Mouse (Mus musculus): ENCODE results near the gene Dazap2. TPM values are rescaled to one million over a fixed set of nuclear protein-coding genes. Genes with fewer than 3 reads are reported as not detected.
"Not testable (repeated sequence)": the region's sequence is repeated elsewhere in the genome, so short reads cannot be mapped to it uniquely, and the experiment has no call there.

Dazap2 gene
- polyA plus RNA-seq, 1 experiment from 2014 or later = 202 TPM

DNA sequence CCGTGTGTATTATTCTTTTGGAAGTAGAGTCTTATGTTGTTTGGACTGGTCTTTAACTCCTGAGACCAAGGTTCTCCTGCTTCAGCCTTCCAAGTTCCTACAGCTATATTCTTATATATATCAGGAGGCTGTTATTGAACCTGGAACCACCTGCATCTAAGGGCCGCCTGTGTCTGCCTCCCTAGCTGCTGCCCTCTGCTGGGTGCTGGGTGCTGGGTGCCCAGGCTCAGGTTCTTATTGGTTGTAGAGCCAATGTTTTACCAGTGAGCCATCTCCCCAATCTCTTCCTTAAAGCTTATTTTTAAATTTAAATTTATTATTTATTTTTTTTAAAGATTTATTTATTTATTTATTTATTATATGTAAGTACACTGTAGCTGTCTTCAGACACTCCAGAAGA lies 2.7 kb upstream of the Dazap2 start:
- ATAC-seq (ENCODE audit: extremely low read depth, insufficient number of reproducible peaks, low FRiP score, low TSS enrichment) = no peak
- H3K4me1 ChIP-seq = peaks cover 23% of the 10 kb centered on the region
- H3K36me3 ChIP-seq = peaks cover 4% of the 10 kb centered on the region
- no peak overlapping the region for H3K4me2 ChIP-seq
- WGBS = 67% methylated on average over 2 of the region's 2 CpGs
- H3K4me3 ChIP-seq = no peak overlapping the region
- H3K9ac ChIP-seq = no peak overlapping the region
- peaks cover 14% of the 10 kb centered on the region; the same call in 1 of the 2 replicates for H3K27me3 ChIP-seq (replicated peaks)
- H3K9me3 ChIP-seq = no peaks in the 10 kb centered on the region
- H3K27ac ChIP-seq (replicated peaks) = no peak overlapping the region

DNA sequence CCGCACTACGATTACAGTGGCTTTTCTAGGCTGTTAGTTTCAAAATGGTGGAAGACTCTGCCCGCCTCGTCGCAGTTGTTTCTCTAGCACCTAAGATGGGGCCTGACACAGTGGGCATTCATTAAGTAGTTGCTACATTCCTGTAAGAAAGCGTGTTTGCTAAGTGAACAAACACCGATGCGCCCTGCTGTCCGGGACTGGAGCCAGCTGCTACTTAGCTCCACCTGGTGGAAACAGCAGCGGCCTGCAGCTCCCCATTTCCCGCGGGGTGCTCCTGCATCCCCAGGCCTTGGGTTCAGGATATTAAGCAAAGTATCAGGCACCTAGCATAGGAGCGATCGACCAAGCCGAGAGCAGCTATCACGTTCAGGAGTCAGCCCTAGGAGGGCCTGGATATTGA lies 1.6 kb upstream of the Dazap2 start:
- 9% methylated on average over 16 of the region's 16 CpGs for WGBS
- no peak overlapping the region for H3K27ac ChIP-seq (replicated peaks)
- ATAC-seq (ENCODE audit: extremely low read depth, insufficient number of reproducible peaks, low FRiP score, low TSS enrichment) = no peak
- H3K27me3 ChIP-seq (replicated peaks) = peaks cover 11% of the 10 kb centered on the region; the same call in 1 of the 2 replicates
- H3K4me1 ChIP-seq = peaks cover 23% of the 10 kb centered on the region
- H3K9me3 ChIP-seq = no peaks in the 10 kb centered on the region
- H3K4me3 ChIP-seq = peak overlapping the region; percentile 39
- H3K9ac ChIP-seq = peak overlapping the region; percentile 60
- H3K36me3 ChIP-seq = peaks cover 16% of the 10 kb centered on the region
- H3K4me2 ChIP-seq = peak overlapping the region; percentile 78

DNA sequence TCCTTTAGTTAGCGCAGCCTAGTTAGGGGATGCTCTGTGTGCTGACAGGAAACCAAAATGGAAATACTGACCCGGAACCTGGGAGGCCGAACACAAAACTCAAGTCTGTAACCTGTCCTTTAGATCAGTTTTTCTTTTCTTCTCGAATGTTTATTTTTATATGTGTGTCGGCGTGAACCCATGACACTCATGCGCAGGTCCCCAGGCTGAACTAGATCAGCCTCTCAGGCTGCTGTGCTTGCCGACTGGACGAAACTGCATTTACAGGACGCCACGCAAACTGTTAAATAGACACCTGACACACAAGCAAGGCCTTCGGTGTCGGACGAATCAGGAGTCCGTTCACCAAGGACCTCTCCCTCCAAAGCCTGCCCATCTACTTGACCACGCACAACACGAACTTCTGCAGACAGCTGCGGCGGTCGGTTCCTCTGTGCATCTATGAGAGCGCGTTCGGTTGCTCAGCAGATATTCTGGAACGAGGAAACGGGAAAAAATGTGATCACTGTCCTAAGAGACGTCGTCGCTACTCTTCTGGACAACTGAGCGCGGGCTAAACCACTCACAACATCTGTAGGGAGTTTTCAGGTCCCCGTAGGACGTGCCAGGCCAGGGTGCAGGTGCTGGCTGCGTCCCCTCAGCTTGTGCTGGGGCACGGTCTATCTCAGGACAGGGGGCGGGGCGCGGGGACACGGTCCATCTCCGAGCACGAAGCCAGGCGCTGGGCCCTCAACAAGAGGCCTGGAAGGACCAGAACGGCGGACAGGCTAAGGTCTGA lies 742 bp upstream of the Dazap2 start:
- 11% methylated on average over 43 of the region's 43 CpGs for WGBS
- peaks cover 7% of the 10 kb centered on the region; the same call in 1 of the 2 replicates for H3K27me3 ChIP-seq (replicated peaks)
- peaks cover 24% of the 10 kb centered on the region for H3K36me3 ChIP-seq
- peak overlapping the region; percentile 78 for H3K4me2 ChIP-seq
- ATAC-seq (ENCODE audit: extremely low read depth, insufficient number of reproducible peaks, low FRiP score, low TSS enrichment) = peak; percentile 24
- H3K9ac ChIP-seq = peak overlapping the region; percentile 77
- H3K4me3 ChIP-seq = peak overlapping the region; percentile 86
- peak overlapping the region; percentile 98 for H3K27ac ChIP-seq (replicated peaks)
- peaks cover 23% of the 10 kb centered on the region for H3K4me1 ChIP-seq
- H3K9me3 ChIP-seq = no peaks in the 10 kb centered on the region

- no peaks in the 10 kb centered on the region for H3K27me3 ChIP-seq (replicated peaks)
- ATAC-seq (ENCODE audit: extremely low read depth, insufficient number of reproducible peaks, low FRiP score, low TSS enrichment) = peak; percentile 65
- peaks cover 38% of the 10 kb centered on the region for H3K36me3 ChIP-seq
- under 1% methylated on average over 29 of the region's 43 CpGs for WGBS
- peak overlapping the region; percentile 98 for H3K27ac ChIP-seq (replicated peaks)
- H3K9ac ChIP-seq = peak overlapping the region; percentile 92
- H3K9me3 ChIP-seq = no peaks in the 10 kb centered on the region
- peak overlapping the region; percentile 86 for H3K4me3 ChIP-seq
- H3K4me1 ChIP-seq = peaks cover 23% of the 10 kb centered on the region
- H3K4me2 ChIP-seq = peak overlapping the region; percentile 85
These were observed 674 bp downstream of the Dazap2 start for GRCm38 (mm10) chr15:100615825-100616220.

- ATAC-seq (ENCODE audit: extremely low read depth, insufficient number of reproducible peaks, low FRiP score, low TSS enrichment) = no peak
- Histone ChIP-seq H3K4me3 (peak overlapping the region; percentile 86), H3K36me3 (peaks cover 41% of the 10 kb centered on the region), H3K4me1 (peaks cover 23% of the 10 kb centered on the region), H3K4me2 (peak overlapping the region; percentile 85), H3K9ac (peak overlapping the region; percentile 92), H3K9me3 (no peaks in the 10 kb centered on the region), H3K27me3 (replicated peaks) (no peaks in the 10 kb centered on the region), H3K27ac (replicated peaks) (peak overlapping the region; percentile 98)
- WGBS = under 1% methylated on average over 19 of the region's 19 CpGs
These were observed 1.1 kb downstream of the Dazap2 start for GRCm38 (mm10) chr15:100616221-100616620.

- H3K4me3 ChIP-seq = no peak overlapping the region
- H3K9me3 ChIP-seq = no peaks in the 10 kb centered on the region
- H3K4me2 ChIP-seq = no peak overlapping the region
- peaks cover 11% of the 10 kb centered on the region for H3K4me1 ChIP-seq
- H3K36me3 ChIP-seq = peaks cover 41% of the 10 kb centered on the region
- WGBS = 75% methylated on average over 7 of the region's 7 CpGs
- no peak overlapping the region for H3K9ac ChIP-seq
- no peaks in the 10 kb centered on the region for H3K27me3 ChIP-seq (replicated peaks)
- H3K27ac ChIP-seq (replicated peaks) = no peak overlapping the region
- ATAC-seq (ENCODE audit: extremely low read depth, insufficient number of reproducible peaks, low FRiP score, low TSS enrichment) = no peak
These were observed 4.1 kb downstream of the Dazap2 start for GRCm38 (mm10) chr15:100619200-100619599.

- ATAC-seq (ENCODE audit: extremely low read depth, insufficient number of reproducible peaks, low FRiP score, low TSS enrichment); H3K9me3 ChIP-seq; H3K4me1 ChIP-seq; H3K4me3 ChIP-seq; H3K4me2 ChIP-seq; H3K9ac ChIP-seq; H3K27me3 ChIP-seq (replicated peaks): not testable (repeated sequence)
- 57% methylated on average over 9 of the region's 9 CpGs for WGBS
- H3K36me3 ChIP-seq = peaks cover 41% of the 10 kb centered on the region
- H3K27ac ChIP-seq (replicated peaks) = peak overlapping the region; percentile 22; the same call in 1 of the 2 replicates
These were observed 6.5 kb downstream of the Dazap2 start for GRCm38 (mm10) chr15:100621671-100622070.

DNA sequence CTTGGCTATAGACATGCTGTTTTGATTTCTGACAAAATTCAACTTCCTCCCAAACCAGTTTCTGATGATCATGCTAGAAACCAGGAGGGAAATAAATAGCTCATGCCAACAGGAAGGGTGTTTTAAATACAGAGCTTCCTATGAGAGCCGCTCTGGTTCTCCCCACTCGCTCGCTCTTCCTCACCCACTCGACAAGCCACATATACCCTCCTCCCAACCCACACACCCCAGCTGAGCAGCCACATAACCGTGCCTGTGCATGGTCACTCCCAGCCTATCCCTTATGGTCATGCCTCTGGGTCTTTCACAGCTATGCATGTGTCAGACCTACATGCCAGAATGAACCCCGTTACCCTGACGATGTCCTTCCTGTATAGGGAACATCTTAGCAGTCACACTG lies 7.0 kb downstream of the Dazap2 start:
- Histone ChIP-seq H3K36me3 (peaks cover 38% of the 10 kb centered on the region), H3K27ac (replicated peaks) (peak overlapping the region; percentile 22), H3K4me2 (no peak overlapping the region), H3K4me3 (no peak overlapping the region), H3K9me3 (no peaks in the 10 kb centered on the region), H3K9ac (peak overlapping the region; percentile 9; the same call in 1 of the 2 replicates), H3K4me1 (0 out of 2 replicates have a peak, but pooled peaks cover under 1% of the 10 kb centered on the region), H3K27me3 (replicated peaks) (no peaks in the 10 kb centered on the region)
- ATAC-seq (ENCODE audit: extremely low read depth, insufficient number of reproducible peaks, low FRiP score, low TSS enrichment) = no peak
- 78% methylated on average over 7 of the region's 7 CpGs for WGBS

DNA sequence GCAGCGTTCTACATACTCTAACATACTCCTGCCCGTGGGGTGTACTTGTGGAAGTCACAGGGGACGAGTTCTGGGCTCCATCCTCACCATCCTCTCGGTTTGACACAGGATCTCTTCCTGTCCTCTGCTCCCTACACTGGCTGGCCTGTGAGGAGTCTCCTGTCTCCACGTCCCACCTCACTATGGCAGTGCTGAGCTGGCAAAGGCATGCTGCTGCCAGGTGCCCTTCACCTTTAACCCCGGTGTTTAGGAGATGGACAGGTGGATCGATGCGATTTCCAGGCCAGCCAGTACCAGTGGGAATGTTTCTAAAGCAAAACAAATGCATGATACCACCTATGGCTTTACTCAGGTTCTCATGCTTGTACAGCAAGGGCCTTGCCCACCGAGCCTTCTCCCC lies 8.6 kb downstream of the Dazap2 start:
- 84% methylated on average over 9 of the region's 9 CpGs for WGBS
- no peak overlapping the region for H3K27ac ChIP-seq (replicated peaks)
- H3K9me3 ChIP-seq = no peaks in the 10 kb centered on the region
- no peak overlapping the region for H3K4me3 ChIP-seq
- ATAC-seq (ENCODE audit: extremely low read depth, insufficient number of reproducible peaks, low FRiP score, low TSS enrichment) = no peak
- H3K9ac ChIP-seq = no peak overlapping the region
- H3K27me3 ChIP-seq (replicated peaks) = no peaks in the 10 kb centered on the region
- H3K4me1 ChIP-seq = peaks cover 12% of the 10 kb centered on the region
- H3K36me3 ChIP-seq = peaks cover 23% of the 10 kb centered on the region
- no peak overlapping the region for H3K4me2 ChIP-seq

GRCm38 (mm10) chr15:100624435-100624834 lies 9.3 kb downstream of the Dazap2 start:
- peaks cover 12% of the 10 kb centered on the region for H3K4me1 ChIP-seq
- H3K4me2 ChIP-seq = no peak overlapping the region
- ATAC-seq (ENCODE audit: extremely low read depth, insufficient number of reproducible peaks, low FRiP score, low TSS enrichment) = no peak
- H3K27ac ChIP-seq (replicated peaks) = no peak overlapping the region
- no peaks in the 10 kb centered on the region for H3K9me3 ChIP-seq
- peaks cover 16% of the 10 kb centered on the region for H3K36me3 ChIP-seq
- no peak overlapping the region for H3K4me3 ChIP-seq
- WGBS = 86% methylated on average over 3 of the region's 3 CpGs
- H3K27me3 ChIP-seq (replicated peaks) = no peaks in the 10 kb centered on the region
- H3K9ac ChIP-seq = no peak overlapping the region

DNA sequence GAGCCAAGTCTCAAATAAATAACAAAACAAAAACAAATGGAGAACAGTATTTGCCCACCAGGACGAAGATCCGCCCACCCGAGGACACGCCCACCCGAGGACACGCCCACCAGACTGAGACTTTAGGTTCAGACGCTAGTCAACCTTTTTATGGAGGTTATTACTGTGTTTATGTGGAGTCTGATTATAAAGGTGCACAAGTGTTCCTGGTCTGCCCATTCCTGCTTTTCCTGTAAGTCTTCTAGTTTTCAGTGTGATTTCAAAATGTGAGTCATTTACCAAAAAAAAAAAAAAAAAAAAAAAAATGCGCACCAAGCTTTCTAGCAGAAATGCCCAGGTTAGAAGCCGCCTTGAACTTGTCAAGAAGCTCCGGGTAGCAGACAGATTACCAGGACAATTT lies 12.1 kb downstream of the Dazap2 start:
- Histone ChIP-seq H3K4me1 (peaks cover 12% of the 10 kb centered on the region), H3K27ac (replicated peaks) (peak overlapping the region; percentile 51; the same call in 1 of the 2 replicates), H3K4me3 (no peak overlapping the region), H3K4me2 (peak overlapping the region; percentile 33; the same call in 1 of the 2 replicates), H3K36me3 (no peaks in the 10 kb centered on the region), H3K27me3 (replicated peaks) (no peaks in the 10 kb centered on the region), H3K9me3 (no peaks in the 10 kb centered on the region), H3K9ac (no peak overlapping the region; the same call in 1 of the 2 replicates)
- no peak for ATAC-seq (ENCODE audit: extremely low read depth, insufficient number of reproducible peaks, low FRiP score, low TSS enrichment)
- WGBS = 24% methylated on average over 10 of the region's 10 CpGs

All from heart, embryonic 13.5 days (tissue).